Mouse (Mus musculus): ENCODE measurements around the gene Nat8f1. TPM values are rescaled to one million over a fixed set of nuclear protein-coding genes. Genes with fewer than 3 reads are reported as not detected.
A peak's percentile ranks its signal among the peaks of the same experiment; 100 is the strongest.
"Not testable (repeated sequence)": the region's sequence is repeated elsewhere in the genome, so short reads cannot be mapped to it uniquely, and the experiment has no call there.

The Nat8f1 gene
- polyA plus RNA-seq, 1 experiment from 2014 or later: 22.5 TPM

DNA sequence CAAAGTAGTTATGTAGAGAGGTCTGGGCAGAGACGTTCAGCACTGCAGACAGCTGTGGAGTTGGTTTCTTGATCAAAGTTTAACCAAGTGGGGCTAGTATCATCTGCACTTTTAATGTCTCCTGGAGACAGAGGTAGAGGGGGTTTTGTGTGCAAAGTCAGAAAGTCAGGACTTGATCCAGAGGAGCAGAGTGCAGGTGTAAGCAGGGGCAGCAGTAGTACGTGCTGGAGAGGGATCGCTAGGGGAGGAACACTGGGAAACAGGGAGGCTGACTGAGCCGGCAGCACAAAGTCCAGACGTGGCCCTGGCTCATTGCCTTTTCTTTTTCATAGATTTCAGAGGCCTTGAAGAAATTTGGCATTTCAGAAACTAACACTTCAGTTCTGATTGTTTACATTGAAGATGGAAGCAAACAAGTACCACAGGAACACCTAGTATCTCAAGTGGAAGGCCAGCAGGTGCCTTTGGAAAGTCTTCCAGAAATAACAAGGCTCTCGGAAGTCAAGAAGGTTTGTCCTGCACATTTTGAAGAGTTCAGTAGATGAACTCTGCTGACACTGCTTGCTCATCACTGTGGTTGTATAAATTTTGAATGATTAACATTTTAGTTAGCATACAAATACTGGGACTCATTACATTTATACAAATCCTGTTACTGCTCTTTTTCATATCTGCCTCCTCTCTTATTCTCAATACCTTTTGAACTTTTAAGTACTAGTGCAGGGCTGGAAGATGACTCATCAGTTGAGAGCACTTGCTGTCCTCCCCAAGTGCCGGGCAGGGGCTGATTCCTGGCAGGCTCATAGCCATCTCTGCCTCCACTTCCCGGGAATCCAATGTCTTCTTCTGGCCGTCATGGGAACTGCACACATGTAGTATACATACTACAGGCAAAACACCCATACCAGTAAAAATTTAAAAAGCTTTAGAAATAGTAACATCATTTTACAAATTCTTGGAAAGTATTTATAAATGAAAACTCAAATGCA, 12.3 kb upstream of the Nat8f1 start:
- Histone ChIP-seq H3K4me3 (no peak overlapping the region), H3K27me3 (replicated peaks) (no peaks in the 10 kb centered on the region), H3K4me1 (no peaks in the 10 kb centered on the region), H3K9me3 (no peaks in the 10 kb centered on the region), H3K4me2 (no peak overlapping the region), H3K36me3 (replicated peaks) (peaks cover 50% of the 10 kb centered on the region), H3K9ac (no peak overlapping the region), H3K27ac (no peak overlapping the region)
- no peak for ATAC-seq (replicated peaks)
- 89% methylated on average over 9 of the region's 9 CpGs for WGBS

GRCm38 (mm10) chr6:85926709-85927108, 11.2 kb upstream of the Nat8f1 start:
- H3K4me2 ChIP-seq: no peak overlapping the region
- no peaks in the 10 kb centered on the region for H3K9me3 ChIP-seq
- H3K27ac ChIP-seq: no peak overlapping the region
- H3K27me3 ChIP-seq (replicated peaks): no peaks in the 10 kb centered on the region
- ATAC-seq (replicated peaks): no peak
- peaks cover 52% of the 10 kb centered on the region for H3K36me3 ChIP-seq (replicated peaks)
- no peak overlapping the region for H3K4me3 ChIP-seq
- H3K9ac ChIP-seq: no peak overlapping the region
- WGBS: 93% methylated on average over 1 of the region's 1 CpGs
- no peaks in the 10 kb centered on the region for H3K4me1 ChIP-seq

DNA sequence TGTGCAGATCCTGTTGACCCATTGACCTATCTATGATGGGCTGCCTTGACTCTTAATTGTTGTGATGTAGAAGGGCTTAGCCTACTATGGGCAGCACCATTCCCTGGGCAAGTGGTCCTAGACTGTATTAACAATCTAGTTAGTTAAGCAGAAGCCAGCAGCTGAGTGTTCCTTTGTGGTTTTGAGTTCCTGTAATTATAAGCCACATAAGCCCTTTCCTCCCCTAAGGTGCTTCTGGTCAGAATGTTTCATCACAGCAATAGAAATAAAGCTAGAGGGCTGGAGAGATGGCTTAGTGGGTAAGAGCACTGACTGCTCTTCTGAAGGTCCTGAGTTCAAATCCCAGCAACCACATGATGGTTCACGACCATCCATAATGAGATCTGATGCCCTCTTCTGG, 8.2 kb upstream of the Nat8f1 start:
- WGBS: 90% methylated on average over 1 of the region's 1 CpGs
- Histone ChIP-seq H3K27ac (no peak overlapping the region), H3K9ac (no peak overlapping the region), H3K4me2 (no peak overlapping the region), H3K4me1 (no peaks in the 10 kb centered on the region), H3K27me3 (replicated peaks) (no peaks in the 10 kb centered on the region), H3K9me3 (no peaks in the 10 kb centered on the region), H3K4me3 (no peak overlapping the region), H3K36me3 (replicated peaks) (peaks cover 47% of the 10 kb centered on the region)
- ATAC-seq (replicated peaks): no peak

GRCm38 (mm10) chr6:85919401-85919800, 3.9 kb upstream of the Nat8f1 start:
- H3K4me1 ChIP-seq: peaks cover 14% of the 10 kb centered on the region
- no peaks in the 10 kb centered on the region for H3K9me3 ChIP-seq
- no peak for ATAC-seq (replicated peaks)
- H3K27me3 ChIP-seq (replicated peaks): no peaks in the 10 kb centered on the region
- H3K27ac ChIP-seq: no peak overlapping the region
- H3K9ac ChIP-seq: no peak overlapping the region
- H3K4me2 ChIP-seq: no peak overlapping the region
- peaks cover 11% of the 10 kb centered on the region; the same call in 1 of the 2 replicates for H3K36me3 ChIP-seq (replicated peaks)
- H3K4me3 ChIP-seq: no peak overlapping the region
- 94% methylated on average over 4 of the region's 4 CpGs for WGBS

DNA sequence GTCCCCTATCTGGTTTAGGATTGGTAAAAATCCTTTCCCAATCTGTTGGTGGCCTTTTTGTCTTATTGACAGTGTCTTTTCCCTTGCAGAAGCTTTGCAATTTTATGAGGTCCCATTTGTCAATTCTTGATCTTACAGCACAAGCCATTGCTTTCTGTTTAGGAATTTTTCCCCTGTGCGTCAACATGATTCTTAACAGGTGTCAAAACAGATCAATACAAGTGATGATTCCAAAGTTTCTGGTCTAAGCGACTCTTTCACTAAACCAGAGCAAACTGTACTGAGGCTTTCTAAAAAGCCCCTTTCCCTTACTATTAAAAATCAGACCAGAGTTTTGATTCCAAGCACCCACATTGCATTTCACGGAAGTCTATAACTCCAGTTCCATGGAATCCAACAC, 2.9 kb upstream of the Nat8f1 start:
- not testable (repeated sequence) for H3K27me3 ChIP-seq (replicated peaks); H3K9ac ChIP-seq; H3K4me3 ChIP-seq; H3K4me2 ChIP-seq; H3K27ac ChIP-seq; ATAC-seq (replicated peaks); H3K9me3 ChIP-seq
- Histone ChIP-seq H3K4me1 (peaks cover 17% of the 10 kb centered on the region), H3K36me3 (replicated peaks) (peaks cover 11% of the 10 kb centered on the region; the same call in 1 of the 2 replicates)
- 95% methylated on average over 3 of the region's 3 CpGs for WGBS

GRCm38 (mm10) chr6:85916596-85916995, 1.1 kb upstream of the Nat8f1 start:
- Histone ChIP-seq H3K4me2 (peak overlapping the region; percentile 63), H3K36me3 (replicated peaks) (0 out of 2 replicates have a peak, but pooled peaks cover 3% of the 10 kb centered on the region), H3K27me3 (replicated peaks) (no peaks in the 10 kb centered on the region), H3K4me1 (peaks cover 17% of the 10 kb centered on the region), H3K9me3 (no peaks in the 10 kb centered on the region), H3K9ac (peak overlapping the region; percentile 76), H3K4me3 (peak overlapping the region; percentile 57), H3K27ac (peak overlapping the region; percentile 89)
- 81% methylated on average over 6 of the region's 6 CpGs for WGBS
- ATAC-seq (replicated peaks): no peak

GRCm38 (mm10) chr6:85915141-85915538, 347 bp downstream of the Nat8f1 start:
- 3% methylated on average over 11 of the region's 11 CpGs for WGBS
- H3K36me3 ChIP-seq (replicated peaks): no peaks in the 10 kb centered on the region
- peak overlapping the region; percentile 76 for H3K9ac ChIP-seq
- peak overlapping the region; percentile 89 for H3K27ac ChIP-seq
- H3K4me2 ChIP-seq: peak overlapping the region; percentile 63
- no peaks in the 10 kb centered on the region for H3K27me3 ChIP-seq (replicated peaks)
- no peaks in the 10 kb centered on the region for H3K9me3 ChIP-seq
- H3K4me1 ChIP-seq: peaks cover 17% of the 10 kb centered on the region
- H3K4me3 ChIP-seq: peak overlapping the region; percentile 57
- peak; percentile 32; the same call in 1 of the 2 replicates for ATAC-seq (replicated peaks)

DNA sequence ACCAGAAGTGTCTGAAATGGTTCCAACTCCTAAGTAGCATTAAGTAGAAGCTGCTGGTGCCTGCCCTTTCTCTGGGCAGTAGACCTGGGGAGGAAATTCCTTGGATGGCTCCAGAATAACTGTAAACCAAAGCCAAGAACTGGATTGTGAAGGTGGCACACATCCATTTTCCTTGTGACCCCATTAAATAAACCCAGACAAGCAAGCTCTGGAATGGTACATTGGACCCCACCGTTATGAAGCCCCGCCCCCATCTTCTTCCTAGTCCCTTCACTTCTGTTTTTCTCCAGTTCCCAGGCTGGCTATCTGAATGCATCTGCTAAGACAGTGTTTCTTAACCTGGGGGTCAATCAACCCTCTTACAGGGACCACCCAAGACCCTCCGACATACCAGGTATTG, 3.9 kb downstream of the Nat8f1 start, which contains the start of gene Tprkb:
Gene Tprkb, plus strand, starts transcription at position 279 of the 400 bp plus-strand sequence.
- no peak for ATAC-seq (replicated peaks)
- Histone ChIP-seq H3K27ac (no peak within 1 kb of the TSS), H3K4me3 (no peak within 1 kb of the TSS), H3K4me1 (peaks cover 16% of the 10 kb centered on the region), H3K9me3 (no peaks in the 10 kb centered on the region), H3K9ac (no peak within 1 kb of the TSS), H3K36me3 (replicated peaks) (no peaks in the 10 kb centered on the region), H3K27me3 (replicated peaks) (no peaks in the 10 kb centered on the region), H3K4me2 (no peak within 1 kb of the TSS)
- WGBS: 88% methylated on average over 3 of the region's 3 CpGs

DNA sequence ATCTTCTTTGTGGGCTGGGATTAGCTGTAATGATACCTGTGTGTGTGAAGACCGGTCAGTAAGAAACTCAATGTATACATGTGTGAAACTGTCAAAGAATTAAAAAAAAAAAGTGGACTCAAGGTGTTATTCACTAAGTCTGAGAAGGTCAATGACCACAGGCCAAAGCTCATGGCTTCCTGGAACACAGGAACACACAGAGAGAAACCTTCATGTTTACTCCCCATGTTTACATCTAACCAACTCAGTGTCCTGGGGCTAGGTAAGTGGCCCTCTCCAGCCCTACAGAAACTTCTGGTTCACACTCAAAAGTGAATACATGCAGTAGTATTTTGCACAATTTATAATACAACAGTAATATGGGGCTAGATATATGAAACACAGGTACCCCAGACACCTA, 5.8 kb downstream of the Nat8f1 start:
- Histone ChIP-seq H3K36me3 (replicated peaks) (no peaks in the 10 kb centered on the region), H3K27me3 (replicated peaks) (no peaks in the 10 kb centered on the region), H3K9ac (no peak overlapping the region), H3K4me3 (no peak overlapping the region), H3K9me3 (no peaks in the 10 kb centered on the region), H3K27ac (no peak overlapping the region), H3K4me1 (peaks cover 6% of the 10 kb centered on the region), H3K4me2 (no peak overlapping the region)
- no peak for ATAC-seq (replicated peaks)
- WGBS: 97% methylated on average over 1 of the region's 1 CpGs

DNA sequence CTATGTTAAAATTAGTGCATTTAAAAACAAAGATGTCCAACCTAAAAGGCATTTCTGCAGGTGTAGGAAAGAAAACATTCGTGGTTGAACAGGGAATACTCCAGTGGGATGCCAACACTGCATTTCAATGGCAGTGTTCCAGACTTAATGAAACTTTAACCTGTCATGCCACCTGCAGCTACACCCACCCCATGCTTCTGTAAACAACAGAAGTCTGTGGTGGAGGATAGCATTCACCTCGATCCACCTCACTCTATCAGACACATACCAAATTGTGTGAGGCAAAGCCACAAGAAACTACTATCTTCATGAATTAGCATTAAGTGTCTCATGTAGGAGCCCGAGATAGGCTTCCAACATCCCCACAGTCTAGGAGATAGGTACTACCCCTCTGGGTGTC, 7.1 kb downstream of the Nat8f1 start:
- H3K9me3 ChIP-seq: no peaks in the 10 kb centered on the region
- H3K36me3 ChIP-seq (replicated peaks): no peaks in the 10 kb centered on the region
- no peak overlapping the region for H3K9ac ChIP-seq
- no peak for ATAC-seq (replicated peaks)
- H3K27ac ChIP-seq: no peak overlapping the region
- H3K27me3 ChIP-seq (replicated peaks): no peaks in the 10 kb centered on the region
- 66% methylated on average over 3 of the region's 3 CpGs for WGBS
- 0 out of 2 replicates have a peak, but pooled peaks cover 3% of the 10 kb centered on the region for H3K4me1 ChIP-seq
- H3K4me3 ChIP-seq: no peak overlapping the region
- H3K4me2 ChIP-seq: no peak overlapping the region

- not testable (repeated sequence) for H3K4me3 ChIP-seq; H3K4me1 ChIP-seq; H3K36me3 ChIP-seq (replicated peaks); H3K27me3 ChIP-seq (replicated peaks); H3K27ac ChIP-seq; H3K9me3 ChIP-seq; H3K9ac ChIP-seq; H3K4me2 ChIP-seq
- 57% methylated on average over 2 of the region's 2 CpGs for WGBS
- peak; percentile 48; the same call in 1 of the 2 replicates for ATAC-seq (replicated peaks)
Observed at GRCm38 (mm10) chr6:85906911-85907351, 8.6 kb downstream of the Nat8f1 start.

DNA sequence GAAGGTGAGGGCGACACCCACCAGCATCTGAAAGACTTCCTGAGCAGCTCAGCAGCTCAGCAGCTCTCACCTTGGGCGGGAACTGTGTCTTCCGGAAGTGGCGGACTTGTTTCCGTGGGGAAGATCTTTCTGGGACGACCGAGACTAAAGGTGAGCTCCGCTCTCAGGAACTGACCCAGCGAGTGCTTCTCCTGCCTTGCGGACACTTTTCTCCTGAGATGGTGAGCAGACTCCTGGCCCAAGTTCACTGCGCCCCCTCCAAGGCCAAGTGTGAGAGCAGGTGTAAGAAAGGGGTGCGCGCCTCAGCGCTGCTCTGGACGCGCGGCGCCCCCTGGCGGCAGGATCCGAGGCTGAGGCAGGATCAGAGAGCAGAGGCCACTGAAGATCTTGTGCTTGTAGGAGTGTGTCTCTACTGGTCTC, 10.8 kb downstream of the Nat8f1 start, which contains the start of gene Nat8f4:
Gene Nat8f4, minus strand, starts transcription at position 243 of the 420 bp plus-strand sequence.
- Histone ChIP-seq H3K4me3 (peak within 1 kb of the TSS; percentile 39), H3K4me2 (peak within 1 kb of the TSS; percentile 46)
- H3K9me3 ChIP-seq; H3K27me3 ChIP-seq (replicated peaks); H3K4me1 ChIP-seq; H3K9ac ChIP-seq; H3K36me3 ChIP-seq (replicated peaks); H3K27ac ChIP-seq: not testable (repeated sequence)
- 12% methylated on average over 20 of the region's 20 CpGs for WGBS
- peak; percentile 84 for ATAC-seq (replicated peaks)
